Mouse (Mus musculus) layer of hippocampus, adult 9-11 months (tissue): ENCODE measurements at regions not wholly inside any gene's neighbourhood (a gene's known extent, or its start where the extent isn't known, plus 50 kb on each side); places are given as distances from the start of the nearest gene placed in this dataset.

Experiments used
- DNase-seq: peaks from one replicate; pipeline ENCODE4 v3.0.0; 2022

GRCm38 (mm10) chr6:49893113-49893512, 70.6 kb downstream of the Npy start:
- DNase-seq = no peak

- no peak for DNase-seq
Measured at GRCm38 (mm10) chr6:49899146-49899545, 76.6 kb downstream of the Npy start.

GRCm38 (mm10) chr6:49901512-49901911, 79.0 kb downstream of the Npy start:
- DNase-seq = no peak

GRCm38 (mm10) chr6:49904001-49904400, 81.5 kb downstream of the Npy start:
- peak; percentile 22 for DNase-seq

GRCm38 (mm10) chr6:49906456-49906855, 83.9 kb downstream of the Npy start:
- DNase-seq = no peak

- peak; percentile 24 for DNase-seq
Measured at GRCm38 (mm10) chr6:49919089-49919812, 96.7 kb downstream of the Npy start.

GRCm38 (mm10) chr6:49919813-49920170, 97.3 kb downstream of the Npy start:
- no peak for DNase-seq

- DNase-seq = peak; percentile 37
Measured at GRCm38 (mm10) chr6:49924296-49924695, 101.8 kb downstream of the Npy start.

- no peak for DNase-seq
Measured at GRCm38 (mm10) chr6:49928075-49928474, 105.6 kb downstream of the Npy start.

GRCm38 (mm10) chr6:49930104-49930503, 107.6 kb downstream of the Npy start:
- DNase-seq = no peak

GRCm38 (mm10) chr6:49943087-49943486, 120.6 kb downstream of the Npy start:
- DNase-seq = no peak

- no peak for DNase-seq
Measured at GRCm38 (mm10) chr6:49958891-49959290, 136.4 kb downstream of the Npy start.

- no peak for DNase-seq
Measured at GRCm38 (mm10) chr6:49961166-49961565, 138.7 kb downstream of the Npy start.

GRCm38 (mm10) chr6:49965944-49966545, 143.5 kb downstream of the Npy start:
- DNase-seq = no peak

- DNase-seq = no peak
Measured at GRCm38 (mm10) chr6:49966555-49966954, 143.5 kb upstream of the Mpp6 start.

GRCm38 (mm10) chr6:49973258-49973865, 136.7 kb upstream of the Mpp6 start:
- no peak for DNase-seq

GRCm38 (mm10) chr6:49977783-49978182, 132.3 kb upstream of the Mpp6 start:
- DNase-seq = peak; percentile 85

- DNase-seq = no peak
Measured at GRCm38 (mm10) chr6:49983740-49984139, 126.3 kb upstream of the Mpp6 start.

GRCm38 (mm10) chr6:49985127-49985526, 124.9 kb upstream of the Mpp6 start:
- DNase-seq = no peak

- DNase-seq = no peak
Measured at GRCm38 (mm10) chr6:49987141-49987540, 122.9 kb upstream of the Mpp6 start.

GRCm38 (mm10) chr6:49987541-49988210, 122.4 kb upstream of the Mpp6 start:
- no peak for DNase-seq

- no peak for DNase-seq
Measured at GRCm38 (mm10) chr6:49989585-49990521, 120.2 kb upstream of the Mpp6 start.

- DNase-seq = no peak
Measured at GRCm38 (mm10) chr6:49990522-49990858, 119.6 kb upstream of the Mpp6 start.
